Mouse (Mus musculus): Measurements from ENCODE around the gene Lrch2. TPM values are rescaled to one million over a fixed set of nuclear protein-coding genes. Genes with fewer than 3 reads are reported as not detected.

The Lrch2 gene
- polyA plus RNA-seq, 1 experiment from 2014 or later, result 5.1 TPM

GRCm38 (mm10) chrX:147429129-147429528 lies 124.8 kb downstream of the Lrch2 start, which contains the start of gene Il13ra2:
Il13ra2 (minus strand) TSS chrX:147429192.
- no peaks in the 10 kb centered on the region for H3K36me3 ChIP-seq
- no peak within 1 kb of the TSS for H3K4me2 ChIP-seq
- WGBS, result 57% methylated on average over 1 of the region's 1 CpGs
- H3K4me1 ChIP-seq, result no peaks in the 10 kb centered on the region
- H3K9ac ChIP-seq, result no peak within 1 kb of the TSS
- ATAC-seq (ENCODE audit: insufficient number of reproducible peaks, low FRiP score, low TSS enrichment, low read depth), result no peak
- H3K4me3 ChIP-seq, result no peak within 1 kb of the TSS
- no peak within 1 kb of the TSS for H3K27ac ChIP-seq
- no peaks in the 10 kb centered on the region for H3K9me3 ChIP-seq
- H3K27me3 ChIP-seq, result no peaks in the 10 kb centered on the region

Other genes starting within 250 kb of the Lrch2 start
- 0.12 and 0.22 TPM in 2 replicates for gene Il13ra2, start 124.9 kb downstream of the Lrch2 start, polyA plus RNA-seq (2015; fragmentation: Nextera tagmentation; extraction: Ambion mirVana)
- gene Vmn1r239-ps, start 100.4 kb downstream of the Lrch2 start, polyA plus RNA-seq (2015; fragmentation: Nextera tagmentation; extraction: Ambion mirVana), result not detected in 2 replicates
- not detected in 2 replicates for gene Gm15128, start 211.9 kb upstream of the Lrch2 start, polyA plus RNA-seq (2015; fragmentation: Nextera tagmentation; extraction: Ambion mirVana)

Measured in limb, embryonic 15.5 days (tissue).